Mouse (Mus musculus): ENCODE results near the gene Plet1.
A peak's percentile ranks its signal among the peaks of the same experiment; 100 is the strongest.

Plet1 gene

DNA sequence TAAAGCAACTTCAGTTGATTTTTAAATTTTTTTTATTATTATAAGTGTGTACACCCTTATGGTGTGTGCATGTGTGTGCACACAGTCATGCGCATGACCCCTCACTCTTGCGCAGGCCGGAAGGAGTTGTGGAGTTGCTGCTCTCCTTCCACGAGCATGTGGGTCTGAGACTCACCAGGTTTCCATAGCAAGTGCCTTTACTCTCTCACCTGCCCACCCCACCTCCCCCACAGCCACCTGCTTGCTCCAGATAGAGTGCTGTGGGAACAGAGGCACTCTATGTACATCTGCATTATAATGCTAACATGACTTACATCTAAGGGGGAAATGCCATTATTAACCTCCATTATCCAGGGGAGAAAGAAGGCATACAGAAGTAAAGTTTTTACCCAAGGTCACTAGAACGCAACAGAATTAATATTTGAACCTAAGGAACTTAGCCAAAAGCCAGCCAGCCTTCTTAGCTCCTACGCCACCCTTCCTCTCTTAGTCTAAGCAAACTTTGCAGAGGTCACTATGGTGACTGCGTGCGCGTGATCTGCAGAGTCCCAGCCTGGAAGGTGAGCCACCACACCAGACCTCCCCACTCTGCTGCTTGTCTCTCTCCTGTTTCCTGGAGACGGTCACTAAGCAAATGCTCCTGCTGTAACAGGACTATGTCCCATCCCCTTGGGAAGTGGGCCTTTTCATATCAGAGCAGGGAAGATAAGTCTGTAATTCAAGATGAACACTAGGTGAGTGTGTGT lies 1.3 kb downstream of the Plet1 start:
- no peak for DNase-seq (ENCODE audit: low spot score)

DNA sequence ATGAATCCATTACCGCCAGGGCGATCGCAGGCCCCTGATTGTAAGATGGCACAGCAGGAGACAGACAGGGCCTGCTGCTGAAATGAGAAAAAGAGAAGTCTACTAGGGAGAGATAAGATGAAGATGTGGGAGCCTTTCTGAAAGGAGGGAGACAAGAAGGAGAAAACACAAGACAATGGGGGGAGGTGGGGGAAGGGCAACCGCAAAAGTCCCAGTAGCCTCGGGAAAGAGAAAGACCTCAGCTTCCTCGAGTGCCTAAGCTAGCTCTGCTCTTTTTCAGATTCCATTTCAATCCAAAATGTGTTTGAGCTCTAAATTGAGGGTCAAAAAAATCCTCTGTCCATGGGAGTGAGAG lies 1.8 kb downstream of the Plet1 start:
- DNase-seq (ENCODE audit: low spot score) = no peak

- no peak for DNase-seq (ENCODE audit: low spot score)
These were observed 2.2 kb downstream of the Plet1 start for GRCm38 (mm10) chr9:50496546-50496945.

GRCm38 (mm10) chr9:50497076-50497475 lies 2.8 kb downstream of the Plet1 start:
- DNase-seq (ENCODE audit: low spot score) = no peak

- DNase-seq (ENCODE audit: low spot score) = no peak
These were observed 3.2 kb downstream of the Plet1 start for GRCm38 (mm10) chr9:50497536-50497935.

DNA sequence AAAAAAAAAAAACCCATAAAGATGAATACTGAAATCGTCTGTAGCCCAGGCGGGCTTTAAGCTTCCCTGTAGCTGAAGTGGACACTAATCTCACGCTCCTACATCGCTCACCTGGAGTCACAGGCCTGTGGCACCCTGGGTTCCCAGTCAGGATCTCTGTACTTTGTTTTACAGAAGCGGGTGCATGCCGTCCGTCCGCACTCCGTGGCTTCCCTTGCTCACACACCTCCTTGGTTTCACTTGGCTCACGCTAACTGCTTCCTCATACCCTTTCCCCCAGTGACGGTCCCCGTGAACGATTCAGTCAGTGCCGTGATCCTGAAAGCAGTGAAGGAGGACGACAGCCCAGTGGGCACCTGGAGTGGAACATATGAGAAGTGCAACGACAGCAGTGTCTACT lies 4.5 kb downstream of the Plet1 start:
- DNase-seq (ENCODE audit: low spot score) = no peak

DNA sequence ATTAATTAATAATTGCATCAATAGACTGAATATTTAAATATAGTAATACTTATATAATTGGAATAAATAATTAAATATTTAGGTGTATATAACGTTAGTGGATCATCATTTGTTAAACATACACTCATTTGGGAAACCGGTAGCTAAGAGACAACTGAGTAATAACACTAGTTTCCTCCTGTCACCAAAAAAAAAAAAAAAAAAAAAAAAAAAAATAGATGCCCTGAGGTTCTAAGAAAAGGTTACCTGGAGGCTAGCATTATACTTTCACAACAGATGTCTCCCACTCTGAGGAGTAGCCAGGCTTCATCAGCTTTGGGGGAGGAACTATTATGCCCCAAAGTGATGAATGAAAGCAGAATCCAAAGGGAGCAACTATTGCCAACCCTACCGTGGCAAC lies 5.5 kb downstream of the Plet1 start:
- no peak for DNase-seq (ENCODE audit: low spot score)

- no peak for DNase-seq (ENCODE audit: low spot score)
These were observed 6.2 kb downstream of the Plet1 start for GRCm38 (mm10) chr9:50500467-50500973.

DNA sequence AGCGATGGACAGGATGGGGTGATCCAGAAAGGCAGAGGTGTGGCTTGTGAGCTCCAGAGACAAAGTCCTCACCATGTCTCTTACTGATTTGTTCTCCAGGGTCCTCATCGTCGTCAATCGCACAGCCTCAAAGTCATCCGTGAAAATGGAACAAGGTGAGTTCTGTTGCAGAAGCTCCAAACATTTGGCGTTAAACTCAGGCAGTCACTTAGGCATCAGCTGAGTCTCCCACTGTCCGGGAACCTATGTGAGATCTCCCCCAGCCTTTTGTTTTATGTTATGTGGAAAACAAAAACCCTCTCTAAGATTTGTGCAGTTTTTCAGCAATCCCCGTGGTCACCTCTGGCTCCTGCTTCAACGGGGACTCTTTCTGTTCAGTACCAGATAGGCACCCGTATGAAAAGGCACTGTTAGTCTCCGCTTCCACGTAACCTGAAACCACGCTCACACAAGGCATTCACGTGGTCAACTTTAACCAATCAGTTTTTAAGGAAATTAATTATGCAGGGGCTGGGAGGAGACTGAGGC lies 6.7 kb downstream of the Plet1 start:
- DNase-seq (ENCODE audit: low spot score) = no peak

- DNase-seq (ENCODE audit: low spot score) = no peak
These were observed 8.6 kb downstream of the Plet1 start for GRCm38 (mm10) chr9:50502949-50503348.

DNA sequence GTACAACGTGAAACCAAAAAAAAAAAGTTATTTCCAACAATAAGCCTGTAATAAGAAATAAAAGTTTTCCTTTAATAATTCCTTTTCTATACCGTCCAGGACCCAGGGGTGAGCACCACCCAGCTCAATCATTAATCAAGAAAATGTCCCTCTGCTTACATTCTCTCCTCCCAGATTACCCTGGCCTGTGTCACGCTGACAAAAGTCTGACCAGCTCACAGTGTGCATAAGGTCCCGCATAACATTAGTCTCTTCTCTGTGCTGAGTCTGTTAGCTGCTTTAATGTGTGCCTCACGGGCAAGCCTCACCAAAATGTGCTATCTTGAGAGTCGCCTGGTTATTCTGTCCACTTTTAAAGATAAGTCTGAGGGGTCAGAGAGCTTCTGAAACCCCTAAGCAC lies 11.1 kb downstream of the Plet1 start:
- no peak for DNase-seq (ENCODE audit: low spot score)

DNA sequence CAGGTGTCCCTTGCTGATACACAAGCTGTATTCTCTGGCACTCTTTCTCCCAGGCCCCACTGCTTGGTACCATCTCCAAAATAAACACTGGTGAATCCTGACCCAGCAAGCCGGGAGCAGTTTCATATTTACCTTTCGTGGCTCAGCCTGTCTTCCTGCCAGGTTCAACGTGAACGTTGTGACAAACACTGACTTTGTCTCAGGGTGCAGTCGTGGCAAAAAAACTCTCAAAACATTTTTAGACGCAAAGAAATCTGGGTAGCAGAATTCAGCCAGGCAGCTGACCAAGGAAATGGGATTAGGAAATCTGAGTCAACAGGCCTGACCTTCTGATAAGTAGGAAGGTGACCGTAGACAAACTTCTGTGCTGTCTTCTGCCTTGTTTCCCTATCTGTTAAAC lies 13.2 kb downstream of the Plet1 start:
- DNase-seq (ENCODE audit: low spot score) = no peak

- no peak for DNase-seq (ENCODE audit: low spot score)
These were observed 21.1 kb downstream of the Plet1 start for GRCm38 (mm10) chr9:50515462-50515861.

DNA sequence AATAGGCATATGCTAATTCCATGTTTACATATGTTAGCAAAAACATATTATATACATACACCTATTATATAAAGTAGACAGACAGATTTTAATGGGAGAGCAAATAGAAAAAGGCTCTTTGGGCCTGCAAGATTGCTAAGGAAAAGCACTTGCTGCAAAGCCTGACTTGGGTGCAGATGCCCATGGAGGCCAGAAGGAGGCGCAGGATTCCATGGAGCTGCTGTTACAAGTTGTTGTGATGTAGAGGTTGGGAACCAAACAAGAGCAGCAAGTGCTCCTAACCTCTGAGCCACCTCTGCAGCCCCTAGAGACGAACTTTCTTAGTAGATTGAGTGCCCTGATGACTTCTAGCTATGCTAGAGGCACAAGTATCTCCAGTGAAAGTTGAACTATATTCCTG lies 24.5 kb downstream of the Plet1 start:
- no peak for DNase-seq (ENCODE audit: low spot score)

DNA sequence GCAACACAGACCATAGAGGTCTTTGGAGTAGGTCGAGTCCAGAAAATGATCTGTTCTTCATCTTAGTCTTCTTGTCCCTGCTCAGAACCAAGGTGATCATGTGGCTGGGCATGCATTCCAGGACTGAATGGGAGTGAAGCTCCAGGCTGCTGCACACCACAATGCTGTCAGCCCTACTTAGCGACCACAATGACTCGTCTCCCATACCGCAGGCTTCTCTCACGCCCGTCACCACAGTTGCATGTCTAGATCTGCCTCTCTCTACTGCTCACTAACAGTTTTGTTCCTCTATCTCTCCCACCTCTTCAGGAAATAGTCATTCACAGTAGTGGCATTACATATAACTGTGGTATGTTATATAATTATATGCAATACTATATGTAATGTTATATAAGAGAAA lies 26.4 kb downstream of the Plet1 start:
- no peak for DNase-seq (ENCODE audit: low spot score)

- DNase-seq (ENCODE audit: low spot score) = no peak
These were observed 27.2 kb downstream of the Plet1 start for GRCm38 (mm10) chr9:50521562-50521961.

- no peak for DNase-seq (ENCODE audit: low spot score)
These were observed 28.2 kb downstream of the Plet1 start for GRCm38 (mm10) chr9:50522574-50522973.

GRCm38 (mm10) chr9:50524936-50525335 lies 30.6 kb downstream of the Plet1 start:
- DNase-seq (ENCODE audit: low spot score) = no peak

GRCm38 (mm10) chr9:50525585-50525984 lies 31.3 kb downstream of the Plet1 start:
- no peak for DNase-seq (ENCODE audit: low spot score)

DNA sequence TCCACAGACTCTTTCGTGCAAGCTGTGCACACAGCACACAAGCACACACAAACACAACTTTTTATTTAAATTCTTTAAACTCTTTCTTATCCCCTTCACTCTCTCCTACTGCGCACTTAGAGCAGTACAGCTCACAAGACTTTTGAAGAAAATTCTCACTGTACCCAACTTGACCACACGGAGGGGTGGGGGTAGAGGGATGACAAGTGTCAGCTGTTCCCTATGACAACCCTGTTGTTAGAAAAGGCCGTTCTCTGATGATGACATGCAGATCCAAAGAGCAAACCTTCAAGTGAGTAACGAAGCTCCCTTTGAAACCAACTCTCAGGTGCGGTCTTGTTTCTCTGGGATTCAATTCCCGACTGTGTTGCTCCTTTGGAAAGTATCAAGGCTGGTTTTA lies 33.5 kb downstream of the Plet1 start:
- DNase-seq (ENCODE audit: low spot score) = no peak

GRCm38 (mm10) chr9:50528293-50528892 lies 34.1 kb downstream of the Plet1 start, which contains the start of gene Pts:
TSS of gene Pts (minus strand) at chr9:50528724.
- DNase-seq (ENCODE audit: low spot score) = peak; percentile 95

DNA sequence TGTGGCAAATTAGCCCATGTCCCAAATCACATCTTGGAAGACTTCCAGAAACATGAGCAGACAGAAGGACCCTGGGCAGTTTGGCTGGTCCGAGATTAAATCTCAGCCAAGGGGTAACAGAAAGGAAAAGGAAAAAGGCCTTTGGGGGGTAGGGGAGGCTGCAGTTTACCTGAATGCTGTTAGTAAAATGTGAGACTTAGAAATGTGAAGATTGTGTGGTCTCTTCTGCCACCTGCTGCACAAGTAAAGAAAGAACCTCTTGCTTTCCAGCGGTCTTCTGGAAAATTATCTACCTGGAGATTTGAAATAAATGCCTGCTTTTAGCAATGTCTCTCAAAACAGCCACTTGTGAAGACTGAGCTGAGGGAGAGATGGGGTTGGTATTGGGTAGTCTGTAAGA lies 36.6 kb downstream of the Plet1 start:
- no peak for DNase-seq (ENCODE audit: low spot score)

GRCm38 (mm10) chr9:50533328-50533727 lies 39.0 kb downstream of the Plet1 start:
- no peak for DNase-seq (ENCODE audit: low spot score)

GRCm38 (mm10) chr9:50533791-50534190 lies 39.5 kb downstream of the Plet1 start:
- no peak for DNase-seq (ENCODE audit: low spot score)

Data from left cerebral cortex, adult 11 months (tissue).